Mouse (Mus musculus) T-cell, adult 2 months (primary cell): ENCODE results near the gene Snap23.
"Not testable (repeated sequence)": the region's sequence is repeated elsewhere in the genome, so short reads cannot be mapped to it uniquely, and the experiment has no call there.

Experiments
- DNase-seq: peaks from one replicate; pipeline ENCODE4 v3.0.0; 2022; ENCODE audit warnings: low spot score

Gene Snap23

GRCm38 (mm10) chr2:120566886-120567797 lies at the start of gene Snap23:
Snap23 (plus strand) TSS chr2:120567671.
- DNase-seq, result peak; percentile 86

GRCm38 (mm10) chr2:120518547-120519210 lies 48.8 kb upstream of the Snap23 start:
- no peak for DNase-seq

- no peak for DNase-seq
Observed at GRCm38 (mm10) chr2:120526771-120527170, 40.7 kb upstream of the Snap23 start.

- DNase-seq, result no peak
Observed at GRCm38 (mm10) chr2:120529531-120529930, 37.9 kb upstream of the Snap23 start.

GRCm38 (mm10) chr2:120531223-120531622 lies 36.2 kb upstream of the Snap23 start:
- no peak for DNase-seq

GRCm38 (mm10) chr2:120539333-120539732 lies 28.1 kb upstream of the Snap23 start:
- DNase-seq, result no peak

- DNase-seq, result no peak
Observed at GRCm38 (mm10) chr2:120539778-120540208, 27.7 kb upstream of the Snap23 start.

- DNase-seq, result no peak
Observed at GRCm38 (mm10) chr2:120544732-120545131, 22.7 kb upstream of the Snap23 start.

GRCm38 (mm10) chr2:120556868-120557267 lies 10.6 kb upstream of the Snap23 start:
- no peak for DNase-seq

- no peak for DNase-seq
Observed at GRCm38 (mm10) chr2:120558813-120559212, 8.7 kb upstream of the Snap23 start.

GRCm38 (mm10) chr2:120561524-120561923 lies 5.9 kb upstream of the Snap23 start:
- no peak for DNase-seq

- DNase-seq, result no peak
Observed at GRCm38 (mm10) chr2:120562859-120563234, 4.6 kb upstream of the Snap23 start.

- peak; percentile 89 for DNase-seq
Observed at GRCm38 (mm10) chr2:120563235-120563990, 4.1 kb upstream of the Snap23 start, which contains the start of gene Zfp106. Zfp106 (minus strand) TSS chr2:120563843.

GRCm38 (mm10) chr2:120564548-120565188 lies 2.8 kb upstream of the Snap23 start:
- not testable (repeated sequence) for DNase-seq

- no peak for DNase-seq
Observed at GRCm38 (mm10) chr2:120565363-120565762, 2.1 kb upstream of the Snap23 start.

GRCm38 (mm10) chr2:120567798-120568320 lies 388 bp downstream of the Snap23 start:
- DNase-seq, result no peak

- no peak for DNase-seq
Observed at GRCm38 (mm10) chr2:120571081-120571480, 3.6 kb downstream of the Snap23 start.

GRCm38 (mm10) chr2:120572161-120572560 lies 4.7 kb downstream of the Snap23 start:
- DNase-seq, result not testable (repeated sequence)

GRCm38 (mm10) chr2:120575121-120575520 lies 7.7 kb downstream of the Snap23 start:
- DNase-seq, result no peak

- no peak for DNase-seq
Observed at GRCm38 (mm10) chr2:120575978-120576377, 8.5 kb downstream of the Snap23 start.

GRCm38 (mm10) chr2:120577799-120578198 lies 10.3 kb downstream of the Snap23 start:
- no peak for DNase-seq

- peak; percentile 1 for DNase-seq
Observed at GRCm38 (mm10) chr2:120578286-120578685, 10.8 kb downstream of the Snap23 start.
